Mouse (Mus musculus) heart, postnatal 0 days (tissue): ENCODE results near the gene Clba1.
A peak's percentile ranks its signal among the peaks of the same experiment; 100 is the strongest.

Experiments
- CTCF ChIP-seq: IDR thresholded peaks from 2 replicates; pipeline ENCODE4 v1.5.1; 2016; ENCODE audit warnings: antibody characterized with exemption, control low read depth, low read depth
- EP300 ChIP-seq: IDR thresholded peaks from 2 replicates; pipeline ENCODE4 v1.6.1; 2016; ENCODE audit warnings: antibody characterized with exemption, low read depth

DNA sequence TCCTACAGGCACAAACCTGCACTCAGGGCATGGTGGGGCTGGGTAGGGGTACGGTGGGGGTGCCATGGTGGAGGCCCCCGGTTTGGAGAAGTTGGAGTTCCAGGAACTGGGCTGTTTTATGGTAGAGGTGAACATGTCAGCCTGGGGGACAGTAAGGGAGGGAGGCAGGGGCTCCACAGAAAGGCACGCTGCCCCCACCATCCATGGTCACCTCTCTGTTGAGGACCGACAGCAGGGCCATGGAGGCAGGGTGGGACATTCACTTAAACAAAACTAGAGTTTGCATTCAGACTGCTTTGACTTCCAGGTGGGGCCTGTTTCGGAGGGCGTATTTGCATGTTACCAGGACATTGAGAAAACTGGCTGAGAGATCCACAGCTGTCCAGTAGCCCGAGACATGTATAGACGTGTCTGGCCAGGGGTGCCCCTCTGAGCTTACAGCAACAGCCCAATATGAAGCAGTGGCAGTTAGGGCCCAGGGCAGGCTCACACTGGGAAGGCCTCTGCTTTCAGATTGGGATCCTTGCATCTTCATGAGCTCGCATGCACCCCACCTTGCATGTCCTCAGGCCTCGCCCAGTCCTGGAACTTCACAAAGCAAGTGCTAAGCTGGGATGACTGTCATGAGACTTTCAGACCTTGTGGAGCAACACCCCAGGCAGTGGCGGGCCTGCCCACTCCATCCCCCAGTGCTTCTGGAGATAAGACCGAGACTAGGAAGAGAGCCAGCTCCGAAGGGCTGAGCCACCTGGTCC is 15.0 kb upstream of the Clba1 start:
- TF ChIP-seq CTCF (no peak), EP300 (peak; percentile 66; the same call in 1 of the 2 replicates)
